Mouse (Mus musculus) gonadal fat pad, adult 2 months (tissue): ENCODE results near the gene Gpr55. TPM values are rescaled to one million over a fixed set of nuclear protein-coding genes. Genes with fewer than 3 reads are reported as not detected.
A peak's percentile ranks its signal among the peaks of the same experiment; 100 is the strongest.

Experiments used
- DNase-seq: peaks from one replicate; pipeline ENCODE4 v3.0.0-alpha.2; 2012; ENCODE audit warnings: low read depth
- polyA plus RNA-seq: library from polyadenylated mRNA; depleted of rRNA; stranded (reverse); fragments of >200 nt; gene quantifications from 2 replicates; pipeline ENCODE4 v1.2.3, GENCODE M21; 2012

Gene Gpr55
- polyA plus RNA-seq, 1 experiment: 0.07 TPM

DNA sequence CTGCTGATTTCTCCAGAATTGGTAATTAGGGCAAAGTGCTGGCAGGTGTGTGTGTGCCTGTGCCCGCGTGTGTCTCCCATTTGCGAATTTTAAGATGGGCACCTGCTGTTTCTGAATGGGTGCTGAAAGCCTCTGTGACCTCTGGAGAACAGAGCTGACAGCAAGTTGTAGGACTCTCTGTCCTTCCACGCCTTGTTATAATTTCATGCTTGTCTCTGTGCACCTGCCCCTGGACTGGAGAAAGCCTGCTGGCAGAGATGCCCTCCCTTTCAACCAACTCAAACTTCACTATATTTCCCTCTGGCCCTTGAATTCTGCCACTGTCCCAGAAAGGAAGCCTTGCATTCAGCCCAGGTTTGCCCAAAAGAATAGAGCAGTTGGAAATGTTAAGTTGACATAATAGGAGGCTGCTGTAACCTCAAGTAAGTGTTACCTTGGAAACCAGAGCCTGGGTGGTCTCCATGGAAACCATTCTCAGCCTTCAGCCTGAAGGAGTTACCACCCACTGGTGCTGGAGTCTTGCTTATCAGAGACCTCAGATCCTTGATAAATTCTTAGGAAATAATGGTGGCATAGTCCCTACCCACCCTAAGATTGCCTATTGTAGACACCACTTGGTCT is 43.9 kb downstream of the Gpr55 start:
- no peak for DNase-seq

- no peak for DNase-seq
These were observed 44.9 kb downstream of the Gpr55 start for GRCm38 (mm10) chr1:85915890-85916289.

- no peak for DNase-seq
These were observed 47.6 kb downstream of the Gpr55 start for GRCm38 (mm10) chr1:85913078-85913755.

GRCm38 (mm10) chr1:85908754-85909590 is 51.8 kb downstream of the Gpr55 start:
- DNase-seq: no peak

- no peak for DNase-seq
These were observed 53.9 kb downstream of the Gpr55 start for GRCm38 (mm10) chr1:85906892-85907291.

GRCm38 (mm10) chr1:85902108-85902561 is 58.7 kb downstream of the Gpr55 start:
- DNase-seq: no peak

- no peak for DNase-seq
These were observed 59.2 kb downstream of the Gpr55 start for GRCm38 (mm10) chr1:85901516-85902107.

GRCm38 (mm10) chr1:85900521-85901333 is 60.1 kb downstream of the Gpr55 start:
- peak; percentile 61 for DNase-seq

DNA sequence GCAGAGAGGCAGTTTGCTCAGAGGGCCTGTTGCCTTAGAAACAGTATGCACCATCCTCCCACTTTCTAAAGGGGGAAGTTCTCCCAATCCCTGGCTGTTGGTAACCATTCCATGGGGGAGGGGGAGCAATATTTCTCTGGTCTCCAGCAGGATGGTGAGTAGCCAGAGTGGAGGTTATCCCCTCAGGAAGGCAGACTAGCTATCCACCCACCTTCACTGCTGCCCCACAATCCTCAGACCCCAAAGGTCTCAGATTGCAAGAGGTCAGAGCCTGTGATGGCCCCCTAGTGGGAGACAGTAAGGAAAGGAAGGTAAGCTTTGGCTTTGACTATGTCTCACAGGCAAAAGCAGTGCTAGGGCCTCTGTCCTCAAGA is 61.4 kb downstream of the Gpr55 start:
- DNase-seq: no peak

- peak; percentile 71 for DNase-seq
These were observed 61.9 kb downstream of the Gpr55 start for GRCm38 (mm10) chr1:85898761-85899387.

- DNase-seq: no peak
These were observed 62.7 kb downstream of the Gpr55 start for GRCm38 (mm10) chr1:85897901-85898760.

- DNase-seq: peak; percentile 99
These were observed 63.8 kb downstream of the Gpr55 start for GRCm38 (mm10) chr1:85896781-85897700.

DNA sequence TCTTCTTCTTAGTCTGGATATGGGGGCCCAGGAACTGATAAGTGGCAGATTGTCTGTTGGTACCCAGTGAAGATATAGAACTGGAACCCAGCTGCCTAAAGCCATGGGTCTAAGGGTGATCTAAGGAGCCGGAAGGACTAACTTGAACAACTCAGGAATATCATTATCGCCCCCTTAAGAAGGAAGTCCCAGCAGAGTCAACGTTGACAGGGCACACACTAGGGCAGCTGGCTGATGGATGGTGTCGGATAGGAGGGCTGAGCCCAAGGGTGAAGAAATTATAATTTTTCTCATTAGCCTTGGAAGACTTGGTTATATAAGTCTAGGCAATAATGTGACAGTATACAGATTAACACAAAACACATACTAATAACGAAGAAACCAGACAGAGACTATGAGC is 64.7 kb downstream of the Gpr55 start:
- no peak for DNase-seq

DNA sequence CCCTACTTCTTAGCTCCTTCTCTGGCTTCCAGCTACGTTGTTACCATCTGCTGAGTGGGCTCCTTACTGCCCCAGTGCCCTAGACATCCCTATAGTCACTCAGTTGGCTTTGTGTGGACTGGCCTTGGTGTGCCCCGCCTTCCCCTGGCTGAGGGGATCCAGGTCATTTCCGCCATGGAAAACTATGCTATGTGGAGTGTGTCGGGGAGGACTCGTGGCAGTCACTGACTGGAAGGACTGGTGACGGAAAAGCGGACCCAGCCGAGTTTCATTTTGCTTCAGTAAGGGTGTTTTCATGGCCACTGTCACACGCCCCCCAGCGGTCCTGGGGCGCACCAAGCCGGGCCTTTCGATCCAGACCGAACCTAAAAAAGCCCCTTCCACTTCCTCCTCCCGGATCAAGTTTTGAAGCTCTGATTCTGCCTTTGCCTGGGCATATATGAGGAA is 65.4 kb downstream of the Gpr55 start:
- no peak for DNase-seq

DNA sequence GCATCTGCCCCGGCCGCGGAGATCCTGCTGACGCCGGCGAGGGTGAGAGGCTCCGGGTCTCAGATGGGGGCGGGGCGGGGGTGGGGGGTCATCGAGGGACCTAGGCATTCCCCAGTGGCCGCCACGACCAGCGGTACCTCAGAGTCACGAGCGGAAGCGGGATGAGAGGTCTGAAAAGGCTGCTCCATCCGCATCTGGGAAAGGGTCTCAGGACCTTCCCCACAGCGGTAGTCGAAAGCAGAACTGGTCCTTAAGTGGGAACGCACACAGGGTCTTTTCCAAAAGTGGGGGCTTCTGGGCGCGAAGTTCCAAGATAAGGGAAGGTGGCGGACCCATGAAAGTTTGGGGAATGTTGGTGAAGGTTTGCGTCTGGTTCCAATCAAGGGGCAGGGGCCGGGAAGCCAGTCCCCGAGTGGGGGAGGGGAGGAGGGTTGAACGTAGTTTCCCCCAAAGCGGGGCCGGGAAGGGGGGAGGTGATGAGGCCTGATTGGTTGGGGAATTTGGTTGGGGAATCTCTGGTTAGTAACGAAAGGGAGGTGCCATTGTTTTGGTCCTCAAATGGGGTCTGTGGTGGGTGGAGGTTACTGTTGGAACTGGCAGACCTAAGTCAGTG is 66.0 kb downstream of the Gpr55 start:
- DNase-seq: no peak

GRCm38 (mm10) chr1:85894231-85894747 is 66.5 kb downstream of the Gpr55 start, which contains the start of gene Itm2c:
Gene Itm2c, plus strand, starts transcription at chr1:85894281.
- peak; percentile 24 for DNase-seq
